Mouse (Mus musculus): ENCODE results near the gene Vps16.

Gene Vps16

GRCm38 (mm10) chr2:130421781-130422620 is 2.1 kb upstream of the Vps16 start:
- WGBS: 96% methylated on average over 26 of the region's 26 CpGs

GRCm38 (mm10) chr2:130423397-130424125 is 578 bp upstream of the Vps16 start:
- 11% methylated on average over 49 of the region's 49 CpGs for WGBS

- 14% methylated on average over 5 of the region's 5 CpGs for WGBS
Observed at GRCm38 (mm10) chr2:130425112-130425511, 973 bp downstream of the Vps16 start.

- WGBS: 31% methylated on average over 2 of the region's 2 CpGs
Observed at GRCm38 (mm10) chr2:130429851-130430250, 5.7 kb downstream of the Vps16 start.

GRCm38 (mm10) chr2:130430484-130430883 is 6.3 kb downstream of the Vps16 start:
- WGBS: 65% methylated on average over 3 of the region's 3 CpGs

- WGBS: 65% methylated on average over 3 of the region's 3 CpGs
Observed at GRCm38 (mm10) chr2:130432157-130432556, 8.0 kb downstream of the Vps16 start.

- WGBS: 14% methylated on average over 4 of the region's 4 CpGs
Observed at GRCm38 (mm10) chr2:130433152-130433551, 9.0 kb downstream of the Vps16 start.

- 100% methylated on average over 1 of the region's 1 CpGs for WGBS
Observed at GRCm38 (mm10) chr2:130436769-130437168, 12.6 kb downstream of the Vps16 start.

- 72% methylated on average over 3 of the region's 3 CpGs for WGBS
Observed at GRCm38 (mm10) chr2:130438861-130439260, 14.7 kb downstream of the Vps16 start.

GRCm38 (mm10) chr2:130439840-130440480 is 15.8 kb downstream of the Vps16 start:
- WGBS: 91% methylated on average over 4 of the region's 4 CpGs

- WGBS: 79% methylated on average over 10 of the region's 10 CpGs
Observed at GRCm38 (mm10) chr2:130442162-130442561, 18.0 kb downstream of the Vps16 start.

GRCm38 (mm10) chr2:130449021-130449793 is 25.1 kb downstream of the Vps16 start:
- WGBS: 13% methylated on average over 17 of the region's 17 CpGs

- under 1% methylated on average over 50 of the region's 50 CpGs for WGBS
Observed at GRCm38 (mm10) chr2:130449794-130450433, 25.8 kb downstream of the Vps16 start, which contains the start of gene Ptpra. TSS of gene Ptpra (plus strand) at chr2:130450278.

GRCm38 (mm10) chr2:130450434-130450796 is 26.3 kb downstream of the Vps16 start:
- under 1% methylated on average over 47 of the region's 47 CpGs for WGBS

- 8% methylated on average over 14 of the region's 14 CpGs for WGBS
Observed at GRCm38 (mm10) chr2:130451086-130451726, 27.1 kb downstream of the Vps16 start.

- 10% methylated on average over 3 of the region's 3 CpGs for WGBS
Observed at GRCm38 (mm10) chr2:130451727-130452090, 27.6 kb downstream of the Vps16 start.

GRCm38 (mm10) chr2:130452266-130452665 is 28.1 kb downstream of the Vps16 start:
- WGBS: 23% methylated on average over 2 of the region's 2 CpGs

GRCm38 (mm10) chr2:130453421-130453820 is 29.3 kb downstream of the Vps16 start:
- WGBS: 10% methylated on average over 6 of the region's 6 CpGs

GRCm38 (mm10) chr2:130454748-130455370 is 30.7 kb downstream of the Vps16 start:
- WGBS: 20% methylated on average over 6 of the region's 6 CpGs

- WGBS: 67% methylated on average over 3 of the region's 3 CpGs
Observed at GRCm38 (mm10) chr2:130457871-130458270, 33.7 kb downstream of the Vps16 start.

All from cerebral cortex, adult 2 months (tissue).